Mouse (Mus musculus): ENCODE data around the gene Celf6.

DNA sequence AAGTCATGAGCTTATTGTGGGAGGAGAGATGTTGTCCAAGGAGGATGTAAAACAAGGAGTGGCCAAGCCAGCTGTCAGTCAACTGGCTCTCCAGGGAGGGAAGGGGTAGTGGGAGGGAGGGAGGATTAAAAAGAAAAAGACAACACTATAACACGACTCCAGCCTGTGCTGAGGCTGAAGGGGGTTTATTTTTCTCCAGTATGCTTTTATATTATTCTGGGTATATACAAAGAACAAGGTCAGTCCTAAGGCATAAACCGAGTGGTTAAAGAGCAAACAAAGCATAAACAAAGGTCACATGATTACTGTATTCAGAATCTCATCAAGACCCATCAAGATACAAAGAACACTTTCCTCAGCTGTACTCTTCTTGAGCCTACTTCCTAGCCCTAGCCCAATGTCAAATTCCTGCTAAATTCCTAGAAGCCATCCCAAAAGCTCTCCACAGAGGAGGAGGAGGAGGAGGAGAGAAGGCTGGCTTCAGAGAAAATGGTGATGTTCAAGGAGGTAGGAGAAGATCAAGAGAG is 28.7 kb upstream of the Celf6 start:
- TF ChIP-seq CTCF (IDR thresholded peaks at IDR 0.05; ENCODE audit: borderline replicate concordance, insufficient read depth, low read length) (no peak), POLR2A (IDR thresholded peaks at IDR 0.05; ENCODE audit: low read depth, low read length) (no peak)
